Mouse (Mus musculus): ENCODE measurements around the gene Gad2. TPM values are rescaled to one million over a fixed set of nuclear protein-coding genes. Genes with fewer than 3 reads are reported as not detected.

Gene Gad2
- polyA plus RNA-seq, 2 experiments = not detected

DNA sequence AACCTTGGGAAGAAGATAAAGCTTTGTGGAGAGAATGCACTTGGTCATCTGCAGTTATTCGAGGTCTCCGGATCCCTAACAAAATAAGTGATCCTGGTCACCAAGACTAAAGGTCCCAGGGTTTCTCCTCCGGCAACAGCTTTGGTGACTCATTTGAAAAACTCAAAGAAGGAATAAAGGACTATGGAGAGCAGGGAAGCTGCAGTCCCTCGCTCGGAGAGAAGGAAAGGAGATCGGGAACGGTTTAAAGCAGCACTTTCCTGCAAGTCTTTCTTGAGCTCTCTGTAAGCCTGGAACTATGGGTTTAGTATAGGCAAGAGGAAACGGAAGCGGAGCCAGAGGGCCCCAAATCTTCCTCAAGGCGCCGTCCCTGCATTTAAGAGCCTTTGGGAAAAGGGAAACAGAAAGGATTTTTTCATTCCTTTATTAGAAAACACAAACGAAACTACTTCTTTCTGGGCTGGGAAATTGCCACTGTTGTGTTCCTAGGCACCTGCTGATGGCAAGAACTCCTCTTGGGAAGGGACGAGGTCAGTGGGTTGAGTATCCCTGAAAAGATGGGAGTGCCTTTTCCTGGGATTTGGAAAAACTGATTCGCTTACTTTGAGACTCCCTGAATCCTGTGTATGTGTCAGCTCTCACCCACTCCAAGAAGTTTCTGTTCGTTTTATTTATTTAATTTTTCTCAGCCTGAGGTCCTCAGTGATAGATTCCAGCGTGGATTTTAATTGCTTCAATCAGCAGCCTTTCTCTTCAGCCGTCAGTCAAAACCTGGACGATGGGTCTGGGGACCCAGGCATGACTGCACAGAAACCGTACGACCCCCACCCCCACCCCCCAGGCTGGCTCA is 802 bp upstream of the Gad2 start:
- H3K27ac ChIP-seq = no peak overlapping the region
- no peak overlapping the region for H3K4me2 ChIP-seq (ENCODE audit: low read depth)
- H3K9me3 ChIP-seq (ENCODE audit: control insufficient read depth, low read length) = no peaks in the 10 kb centered on the region
- H3K36me3 ChIP-seq (replicated peaks; ENCODE audit: control insufficient read depth, insufficient read depth, low read depth) = no peaks in the 10 kb centered on the region
- peaks cover 82% of the 10 kb centered on the region for H3K27me3 ChIP-seq (ENCODE audit: control insufficient read depth, insufficient read depth, low read length)
- no peaks in the 10 kb centered on the region for H3K4me1 ChIP-seq (replicated peaks; ENCODE audit: control insufficient read depth in 2 of 2, insufficient read depth in 2 of 2, low read length in 1 of 2)
- ATAC-seq (ENCODE audit: insufficient read depth) = no peak
- no peak for TF ChIP-seq CTCF (IDR thresholded peaks at IDR 0.05; ENCODE audit: low read depth)
- no peak for TF ChIP-seq EP300 (IDR thresholded peaks at IDR 0.05; ENCODE audit: low read depth)
- WGBS (ENCODE audit: insufficient replicate concordance) = 4% methylated on average over 20 of the region's 20 CpGs
- no peak for DNase-seq (ENCODE audit: low read depth in 3 of 3, low spot score in 3 of 3)
- no peak overlapping the region for H3K9ac ChIP-seq (replicated peaks)
- no peak overlapping the region for H3K4me3 ChIP-seq (ENCODE audit: insufficient read depth in 1 of 2, low read depth in 2 of 2, low read length in 2 of 2)

DNA sequence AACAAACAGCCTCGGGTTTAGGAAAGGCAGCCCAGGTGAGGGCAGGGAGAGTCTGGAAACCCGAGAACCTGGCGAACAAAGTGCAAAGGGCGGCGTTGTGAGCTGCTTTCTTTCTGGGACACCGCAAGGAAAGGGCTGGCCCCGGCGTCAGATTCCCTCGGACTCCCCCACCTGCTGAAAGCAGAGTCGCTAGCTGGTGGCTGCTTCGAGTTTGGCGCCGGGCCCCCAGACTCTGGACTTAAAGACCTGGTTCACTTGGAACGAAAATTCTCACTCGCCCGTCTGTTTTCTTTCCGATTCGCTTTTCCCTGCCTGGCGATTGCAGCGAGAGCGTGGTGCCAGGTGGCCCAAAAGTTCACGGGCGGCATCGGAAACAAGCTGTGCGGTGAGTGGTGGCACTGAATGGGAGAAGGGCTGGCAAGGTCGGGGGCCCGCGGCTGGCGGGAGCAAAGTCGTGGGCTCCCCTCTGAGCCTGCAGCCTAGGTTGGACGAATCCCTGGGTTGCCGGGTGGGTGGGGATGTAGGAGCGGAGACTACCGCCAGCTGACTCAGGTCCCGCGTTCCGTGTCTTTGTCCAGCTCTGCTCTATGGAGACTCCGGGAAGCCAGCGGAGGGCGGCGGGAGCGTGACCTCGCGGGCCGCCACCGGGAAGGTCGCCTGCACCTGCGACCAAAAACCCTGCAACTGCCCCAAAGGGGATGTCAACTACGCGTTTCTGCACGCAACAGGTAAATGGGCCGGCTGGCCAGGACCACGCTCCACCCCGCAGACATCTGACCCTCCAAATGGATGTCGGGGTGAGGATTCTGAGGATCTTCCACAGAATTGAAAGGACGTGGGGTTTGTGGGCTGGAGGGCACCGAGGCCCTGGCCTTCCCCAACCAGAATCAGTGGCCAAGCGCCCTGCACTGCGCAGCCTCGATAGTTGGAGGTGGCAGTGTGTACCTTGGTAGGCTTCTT is 1.4 kb downstream of the Gad2 start:
- DNase-seq (ENCODE audit: low read depth in 3 of 3, low spot score in 3 of 3) (no peak), ATAC-seq (ENCODE audit: insufficient read depth) (no peak)
- TF ChIP-seq CTCF (IDR thresholded peaks at IDR 0.05; ENCODE audit: low read depth) (no peak), EP300 (IDR thresholded peaks at IDR 0.05; ENCODE audit: low read depth) (no peak)
- H3K9ac ChIP-seq (replicated peaks) = no peak overlapping the region
- H3K36me3 ChIP-seq (replicated peaks; ENCODE audit: control insufficient read depth, insufficient read depth, low read depth) = no peaks in the 10 kb centered on the region
- H3K4me3 ChIP-seq (ENCODE audit: insufficient read depth in 1 of 2, low read depth in 2 of 2, low read length in 2 of 2) = no peak overlapping the region
- 0 out of 4 replicates have a peak, but pooled peaks cover 0 to 2% of the 10 kb centered on the region in 2 experiments for H3K4me1 ChIP-seq (replicated peaks; ENCODE audit: control insufficient read depth in 2 of 2, insufficient read depth in 2 of 2, low read length in 1 of 2)
- no peak overlapping the region for H3K4me2 ChIP-seq (ENCODE audit: low read depth)
- peaks cover 82% of the 10 kb centered on the region for H3K27me3 ChIP-seq (ENCODE audit: control insufficient read depth, insufficient read depth, low read length)
- no peak overlapping the region for H3K27ac ChIP-seq
- no peaks in the 10 kb centered on the region for H3K9me3 ChIP-seq (ENCODE audit: control insufficient read depth, low read length)
- WGBS (ENCODE audit: insufficient replicate concordance) = under 1% methylated on average over 56 of the region's 60 CpGs

DNA sequence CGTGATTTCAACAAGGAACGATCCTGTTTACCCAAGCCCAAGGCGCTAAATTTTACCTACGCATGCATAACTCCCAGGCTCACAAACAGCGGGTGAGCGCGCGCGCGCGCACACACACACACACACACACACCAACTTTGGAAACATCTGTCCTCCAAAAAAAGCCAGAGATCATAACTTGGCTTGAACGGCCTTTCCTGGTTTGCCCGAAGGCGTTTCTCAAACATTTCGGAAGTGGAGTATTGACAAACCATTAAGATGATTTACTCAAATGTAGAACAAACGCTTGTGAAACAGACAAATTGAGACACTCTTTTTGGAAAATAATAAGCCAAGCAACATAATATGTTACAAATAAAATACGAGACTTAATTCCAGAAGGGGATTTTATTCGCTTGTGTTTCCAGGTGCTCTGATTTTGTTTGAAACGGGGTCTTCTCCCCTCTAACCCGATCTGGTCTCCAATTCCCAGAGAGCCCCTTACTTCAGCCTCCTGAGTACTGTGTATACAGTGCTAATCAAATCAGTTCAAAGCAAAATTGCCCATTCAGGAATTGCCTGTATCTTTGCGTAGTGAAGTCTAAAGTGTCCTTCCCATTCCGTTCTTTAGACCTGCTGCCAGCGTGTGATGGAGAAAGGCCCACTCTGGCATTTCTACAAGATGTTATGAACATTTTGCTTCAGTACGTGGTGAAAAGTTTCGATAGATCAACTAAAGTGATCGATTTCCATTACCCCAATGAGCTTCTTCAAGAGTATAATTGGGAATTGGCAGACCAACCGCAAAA is 2.4 kb downstream of the Gad2 start:
- Histone ChIP-seq H3K9me3 (ENCODE audit: control insufficient read depth, low read length) (no peaks in the 10 kb centered on the region), H3K27me3 (ENCODE audit: control insufficient read depth, insufficient read depth, low read length) (peaks cover 75% of the 10 kb centered on the region), H3K4me1 (replicated peaks; ENCODE audit: control insufficient read depth in 2 of 2, insufficient read depth in 2 of 2, low read length in 1 of 2) (0 out of 4 replicates have a peak, but pooled peaks cover 0 to 2% of the 10 kb centered on the region in 2 experiments), H3K9ac (replicated peaks) (no peak overlapping the region), H3K27ac (no peak overlapping the region), H3K4me2 (ENCODE audit: low read depth) (no peak overlapping the region), H3K4me3 (ENCODE audit: insufficient read depth in 1 of 2, low read depth in 2 of 2, low read length in 2 of 2) (no peak overlapping the region), H3K36me3 (replicated peaks; ENCODE audit: control insufficient read depth, insufficient read depth, low read depth) (no peaks in the 10 kb centered on the region)
- WGBS (ENCODE audit: insufficient replicate concordance) = 5% methylated on average over 27 of the region's 27 CpGs
- DNase-seq (ENCODE audit: low read depth in 3 of 3, low spot score in 3 of 3) (no peak), ATAC-seq (ENCODE audit: insufficient read depth) (no peak)
- no peak for TF ChIP-seq CTCF (IDR thresholded peaks at IDR 0.05; ENCODE audit: low read depth)
- TF ChIP-seq EP300 (IDR thresholded peaks at IDR 0.05; ENCODE audit: low read depth) = no peak

DNA sequence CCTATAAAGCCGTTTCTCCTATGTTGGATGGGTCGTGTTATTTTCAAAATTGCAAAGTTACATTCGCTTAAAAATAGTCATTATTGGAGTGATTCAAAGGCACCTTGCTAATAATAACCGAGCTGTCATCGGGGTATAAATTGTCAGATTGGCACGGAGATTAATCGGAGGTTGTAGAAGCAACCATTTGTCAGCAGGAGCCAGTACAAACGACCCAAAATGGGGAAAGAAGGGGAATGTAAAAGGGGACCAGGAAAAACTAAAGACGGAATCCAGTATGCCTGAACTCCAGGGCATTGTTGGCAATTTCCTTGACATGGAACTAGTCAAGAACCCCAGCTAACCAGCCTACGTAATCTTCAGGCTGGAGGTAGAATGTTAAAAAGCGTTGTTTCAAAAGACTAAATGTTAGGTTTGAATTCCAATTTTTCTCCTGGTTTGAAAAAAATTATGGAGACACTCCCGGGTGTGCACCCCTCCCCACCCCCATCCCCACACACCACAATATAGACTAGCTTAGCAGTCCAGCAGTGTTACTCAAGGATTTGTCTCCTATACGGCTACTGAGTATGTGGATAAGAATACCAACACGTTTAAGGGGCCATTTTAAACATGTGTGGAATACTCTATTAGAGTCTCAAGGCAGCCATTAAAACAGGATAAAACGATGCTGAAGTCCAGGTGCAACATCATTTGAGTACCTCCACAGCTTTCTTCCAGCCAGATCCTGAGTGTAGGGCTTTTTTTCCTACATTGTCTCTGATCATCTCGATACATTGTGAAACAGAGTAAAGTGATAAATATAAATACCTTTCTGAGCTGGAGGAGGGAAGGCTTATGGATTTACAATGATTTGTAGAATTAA is 3.3 kb downstream of the Gad2 start:
- 18% methylated on average over 16 of the region's 16 CpGs for WGBS (ENCODE audit: insufficient replicate concordance)
- H3K9me3 ChIP-seq (ENCODE audit: control insufficient read depth, low read length) = no peaks in the 10 kb centered on the region
- peaks cover 67% of the 10 kb centered on the region for H3K27me3 ChIP-seq (ENCODE audit: control insufficient read depth, insufficient read depth, low read length)
- H3K27ac ChIP-seq = no peak overlapping the region
- H3K36me3 ChIP-seq (replicated peaks; ENCODE audit: control insufficient read depth, insufficient read depth, low read depth) = no peaks in the 10 kb centered on the region
- H3K9ac ChIP-seq (replicated peaks) = no peak overlapping the region
- DNase-seq (ENCODE audit: low read depth in 3 of 3, low spot score in 3 of 3) (no peak), ATAC-seq (ENCODE audit: insufficient read depth) (no peak)
- no peak for TF ChIP-seq CTCF (IDR thresholded peaks at IDR 0.05; ENCODE audit: low read depth)
- TF ChIP-seq EP300 (IDR thresholded peaks at IDR 0.05; ENCODE audit: low read depth) = no peak
- no peak overlapping the region for H3K4me2 ChIP-seq (ENCODE audit: low read depth)
- no peak overlapping the region for H3K4me3 ChIP-seq (ENCODE audit: insufficient read depth in 1 of 2, low read depth in 2 of 2, low read length in 2 of 2)
- H3K4me1 ChIP-seq (replicated peaks; ENCODE audit: control insufficient read depth in 2 of 2, insufficient read depth in 2 of 2, low read length in 1 of 2) = 0 out of 4 replicates have a peak, but pooled peaks cover 0 to 2% of the 10 kb centered on the region in 2 experiments

Data from liver, embryonic 14.5 days (tissue).